Mouse (Mus musculus): ENCODE measurements at regions not wholly inside any gene's neighbourhood (a gene's known extent, or its start where the extent isn't known, plus 50 kb on each side); places are given as distances from the start of the nearest gene placed in this dataset.

- Histone ChIP-seq H3K9ac (ENCODE audit: low read depth, low read length) (no peak overlapping the region), H3K4me1 (ENCODE audit: control insufficient read depth, low read depth, low read length) (no peaks in the 10 kb centered on the region; the same call in none of the 2 replicates), H3K9me3 (replicated peaks; ENCODE audit: control insufficient read depth, low read length) (no peaks in the 10 kb centered on the region), H3K36me3 (ENCODE audit: control insufficient read depth, insufficient read depth) (no peaks in the 10 kb centered on the region), H3K27me3 (ENCODE audit: control insufficient read depth, insufficient read depth, low read depth, low read length) (peaks cover 28% of the 10 kb centered on the region), H3K27ac (ENCODE audit: low read length) (no peak overlapping the region), H3K4me2 (ENCODE audit: low read depth, low read length) (no peak overlapping the region), H3K4me3 (ENCODE audit: low read depth, low read length) (no peak overlapping the region)
- no peak for ATAC-seq (ENCODE audit: low read depth)
- 38% methylated on average over 1 of the region's 1 CpGs for WGBS (ENCODE audit: insufficient replicate concordance)
These were observed 100.2 kb downstream of the Cstad start for GRCm38 (mm10) chr2:30695041-30695440.

- Histone ChIP-seq H3K9me3 (replicated peaks; ENCODE audit: control insufficient read depth, low read length) (no peaks in the 10 kb centered on the region), H3K4me3 (ENCODE audit: low read depth, low read length) (peak overlapping the region; percentile 40), H3K9ac (ENCODE audit: low read depth, low read length) (peak overlapping the region; percentile 39), H3K27ac (ENCODE audit: low read length) (peak overlapping the region; percentile 24), H3K36me3 (ENCODE audit: control insufficient read depth, insufficient read depth) (no peaks in the 10 kb centered on the region), H3K27me3 (ENCODE audit: control insufficient read depth, insufficient read depth, low read depth, low read length) (peaks cover 28% of the 10 kb centered on the region), H3K4me1 (ENCODE audit: control insufficient read depth, low read depth, low read length) (no peaks in the 10 kb centered on the region; the same call in none of the 2 replicates), H3K4me2 (ENCODE audit: low read depth, low read length) (peak overlapping the region; percentile 50)
- ATAC-seq (ENCODE audit: low read depth), result peak; percentile 61
- WGBS (ENCODE audit: insufficient replicate concordance), result 2% methylated on average over 41 of the region's 41 CpGs
These were observed 98.6 kb downstream of the Cstad start for GRCm38 (mm10) chr2:30693206-30694035.

- H3K4me1 ChIP-seq (ENCODE audit: control insufficient read depth, low read depth, low read length), result no peaks in the 10 kb centered on the region; the same call in none of the 2 replicates
- H3K36me3 ChIP-seq (ENCODE audit: control insufficient read depth, insufficient read depth), result no peaks in the 10 kb centered on the region
- 0 out of 2 replicates have a peak overlapping the region, but pooled peaks have one; percentile 2 for H3K27ac ChIP-seq (ENCODE audit: low read length)
- no peaks in the 10 kb centered on the region for H3K9me3 ChIP-seq (replicated peaks; ENCODE audit: control insufficient read depth, low read length)
- ATAC-seq (ENCODE audit: low read depth), result no peak; the same call in 1 of the 2 replicates
- H3K4me2 ChIP-seq (ENCODE audit: low read depth, low read length), result no peak overlapping the region
- H3K9ac ChIP-seq (ENCODE audit: low read depth, low read length), result no peak overlapping the region
- peaks cover 28% of the 10 kb centered on the region for H3K27me3 ChIP-seq (ENCODE audit: control insufficient read depth, insufficient read depth, low read depth, low read length)
- 11% methylated on average over 13 of the region's 13 CpGs for WGBS (ENCODE audit: insufficient replicate concordance)
- no peak overlapping the region for H3K4me3 ChIP-seq (ENCODE audit: low read depth, low read length)
These were observed 97.8 kb downstream of the Cstad start for GRCm38 (mm10) chr2:30692561-30693205.

GRCm38 (mm10) chr2:30691857-30692560 lies 97.2 kb downstream of the Cstad start:
- no peaks in the 10 kb centered on the region for H3K36me3 ChIP-seq (ENCODE audit: control insufficient read depth, insufficient read depth)
- peaks cover 28% of the 10 kb centered on the region for H3K27me3 ChIP-seq (ENCODE audit: control insufficient read depth, insufficient read depth, low read depth, low read length)
- no peak overlapping the region for H3K4me3 ChIP-seq (ENCODE audit: low read depth, low read length)
- no peak overlapping the region for H3K4me2 ChIP-seq (ENCODE audit: low read depth, low read length)
- no peaks in the 10 kb centered on the region; the same call in none of the 2 replicates for H3K4me1 ChIP-seq (ENCODE audit: control insufficient read depth, low read depth, low read length)
- H3K9ac ChIP-seq (ENCODE audit: low read depth, low read length), result no peak overlapping the region
- 0 out of 2 replicates have a peak overlapping the region, but pooled peaks have one; percentile 2 for H3K27ac ChIP-seq (ENCODE audit: low read length)
- WGBS (ENCODE audit: insufficient replicate concordance), result 33% methylated on average over 11 of the region's 11 CpGs
- no peak for ATAC-seq (ENCODE audit: low read depth)
- H3K9me3 ChIP-seq (replicated peaks; ENCODE audit: control insufficient read depth, low read length), result no peaks in the 10 kb centered on the region

GRCm38 (mm10) chr2:30690925-30691856 lies 96.4 kb downstream of the Cstad start:
- Histone ChIP-seq H3K4me3 (ENCODE audit: low read depth, low read length) (no peak overlapping the region), H3K9ac (ENCODE audit: low read depth, low read length) (no peak overlapping the region), H3K36me3 (ENCODE audit: control insufficient read depth, insufficient read depth) (no peaks in the 10 kb centered on the region), H3K9me3 (replicated peaks; ENCODE audit: control insufficient read depth, low read length) (no peaks in the 10 kb centered on the region), H3K4me2 (ENCODE audit: low read depth, low read length) (no peak overlapping the region), H3K27ac (ENCODE audit: low read length) (peak overlapping the region; percentile 53; the same call in 1 of the 2 replicates), H3K27me3 (ENCODE audit: control insufficient read depth, insufficient read depth, low read depth, low read length) (peaks cover 28% of the 10 kb centered on the region), H3K4me1 (ENCODE audit: control insufficient read depth, low read depth, low read length) (no peaks in the 10 kb centered on the region; the same call in none of the 2 replicates)
- ATAC-seq (ENCODE audit: low read depth), result no peak
- WGBS (ENCODE audit: insufficient replicate concordance), result 59% methylated on average over 17 of the region's 17 CpGs

- peaks cover 28% of the 10 kb centered on the region for H3K27me3 ChIP-seq (ENCODE audit: control insufficient read depth, insufficient read depth, low read depth, low read length)
- no peak overlapping the region for H3K9ac ChIP-seq (ENCODE audit: low read depth, low read length)
- 38% methylated on average over 11 of the region's 11 CpGs for WGBS (ENCODE audit: insufficient replicate concordance)
- no peaks in the 10 kb centered on the region for H3K9me3 ChIP-seq (replicated peaks; ENCODE audit: control insufficient read depth, low read length)
- H3K36me3 ChIP-seq (ENCODE audit: control insufficient read depth, insufficient read depth), result no peaks in the 10 kb centered on the region
- no peak overlapping the region for H3K4me3 ChIP-seq (ENCODE audit: low read depth, low read length)
- H3K4me1 ChIP-seq (ENCODE audit: control insufficient read depth, low read depth, low read length), result no peaks in the 10 kb centered on the region; the same call in none of the 2 replicates
- ATAC-seq (ENCODE audit: low read depth), result peak; percentile 22; the same call in 1 of the 2 replicates
- no peak overlapping the region for H3K4me2 ChIP-seq (ENCODE audit: low read depth, low read length)
- peak overlapping the region; percentile 53 for H3K27ac ChIP-seq (ENCODE audit: low read length)
These were observed 95.5 kb downstream of the Cstad start for GRCm38 (mm10) chr2:30690307-30690706.

GRCm38 (mm10) chr2:30688402-30688801 lies 93.6 kb downstream of the Cstad start:
- Histone ChIP-seq H3K4me2 (ENCODE audit: low read depth, low read length) (no peak overlapping the region), H3K9me3 (replicated peaks; ENCODE audit: control insufficient read depth, low read length) (no peaks in the 10 kb centered on the region), H3K4me3 (ENCODE audit: low read depth, low read length) (no peak overlapping the region), H3K27me3 (ENCODE audit: control insufficient read depth, insufficient read depth, low read depth, low read length) (peaks cover 18% of the 10 kb centered on the region), H3K9ac (ENCODE audit: low read depth, low read length) (no peak overlapping the region), H3K36me3 (ENCODE audit: control insufficient read depth, insufficient read depth) (no peaks in the 10 kb centered on the region), H3K27ac (ENCODE audit: low read length) (no peak overlapping the region), H3K4me1 (ENCODE audit: control insufficient read depth, low read depth, low read length) (no peaks in the 10 kb centered on the region; the same call in 1 of the 2 replicates)
- no peak for ATAC-seq (ENCODE audit: low read depth)
- 61% methylated on average over 4 of the region's 4 CpGs for WGBS (ENCODE audit: insufficient replicate concordance)

GRCm38 (mm10) chr2:30687121-30687551 lies 92.3 kb downstream of the Cstad start:
- no peak for ATAC-seq (ENCODE audit: low read depth)
- Histone ChIP-seq H3K4me2 (ENCODE audit: low read depth, low read length) (no peak overlapping the region), H3K9me3 (replicated peaks; ENCODE audit: control insufficient read depth, low read length) (no peaks in the 10 kb centered on the region), H3K9ac (ENCODE audit: low read depth, low read length) (no peak overlapping the region), H3K4me1 (ENCODE audit: control insufficient read depth, low read depth, low read length) (no peaks in the 10 kb centered on the region; the same call in 1 of the 2 replicates), H3K4me3 (ENCODE audit: low read depth, low read length) (no peak overlapping the region), H3K36me3 (ENCODE audit: control insufficient read depth, insufficient read depth) (no peaks in the 10 kb centered on the region), H3K27ac (ENCODE audit: low read length) (no peak overlapping the region), H3K27me3 (ENCODE audit: control insufficient read depth, insufficient read depth, low read depth, low read length) (peaks cover 5% of the 10 kb centered on the region)
- WGBS (ENCODE audit: insufficient replicate concordance), result 29% methylated on average over 23 of the region's 23 CpGs

All from liver, embryonic 16.5 days (tissue).